Mouse (Mus musculus) lung, adult 2 months (tissue): ENCODE measurements around the gene Exoc2. TPM values are rescaled to one million over a fixed set of nuclear protein-coding genes. Genes with fewer than 3 reads are reported as not detected.

Experiments
- DNase-seq: peaks from one replicate; pipeline ENCODE4 v3.0.0; 2022
- H3K4me1 ChIP-seq: fragments of 200-500 bp; 2 replicates; pipeline ENCODE4 v1.6.1; 2011; ENCODE audit warnings: low read length; ENCODE audit not compliant: control insufficient read depth, insufficient read depth
- H3K4me3 ChIP-seq: fragments of 200-500 bp; replicated peaks from 2 replicates; pipeline ENCODE3; 2011; ENCODE audit warnings: low read depth, mild to moderate bottlenecking, control low read depth, low read length; ENCODE audit errors: extremely low read depth
- CTCF ChIP-seq: fragments of 200-500 bp; IDR thresholded peaks from 2 replicates; pipeline ENCODE4 v1.5.1; 2011; ENCODE audit warnings: mild to moderate bottlenecking, low read length, control low read depth; ENCODE audit not compliant: insufficient read depth
- POLR2A ChIP-seq: fragments of 200-500 bp; IDR thresholded peaks from 2 replicates; pipeline ENCODE4 v1.6.1; 2011; ENCODE audit warnings: low read depth, mild to moderate bottlenecking, control low read depth, low read length, borderline replicate concordance; ENCODE audit errors: extremely low read depth
- WGBS: fragments of 180-500 bp; shearing (Covaris S2); methylation state at CpG from one replicate; pipeline ENCODE4 v1.1.7; 2018; 5-methylcytosine and 5-hydroxymethylcytosine counted together
- polyA plus RNA-seq: library from polyadenylated mRNA; depleted of rRNA; stranded (reverse); fragments of >200 nt; gene quantifications from 2 replicates; pipeline ENCODE4 v1.2.3, GENCODE M21; 2012; rRNA removed

The Exoc2 gene
- polyA plus RNA-seq, 1 experiment = 12.4 TPM

DNA sequence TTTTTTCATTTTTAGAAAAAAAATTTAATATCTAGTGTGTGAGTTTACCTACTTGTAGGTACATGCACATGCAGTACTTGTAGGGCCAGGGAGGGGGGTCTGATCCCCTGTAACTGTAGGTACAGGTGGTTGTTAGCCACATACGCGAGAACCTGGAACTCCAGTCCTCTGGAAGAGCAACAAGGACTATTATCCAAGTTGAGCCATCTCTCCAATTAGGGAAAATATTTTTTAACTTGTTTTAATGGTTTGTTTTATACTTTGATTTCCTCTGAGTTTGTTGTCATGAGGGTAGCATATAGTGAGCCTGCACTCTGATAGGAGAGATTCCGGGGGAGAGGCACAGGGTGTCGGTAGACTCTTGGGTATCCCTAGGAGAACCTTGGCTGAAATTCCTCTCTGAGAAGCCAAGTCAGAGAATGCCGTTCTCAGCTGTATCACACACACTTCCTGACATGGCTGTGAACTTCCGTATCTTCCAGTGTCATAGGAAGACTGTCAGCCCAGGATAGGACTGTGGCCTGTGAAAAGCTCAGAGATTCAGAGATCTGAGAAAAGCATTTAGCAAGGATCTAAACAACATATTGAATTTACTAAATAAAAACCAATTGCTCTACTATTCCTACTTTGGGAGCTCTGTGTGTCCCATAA, 206.3 kb downstream of the Exoc2 start:
- no peak for TF ChIP-seq CTCF
- TF ChIP-seq POLR2A = no peak
- no peak for DNase-seq
- 56% methylated on average over 6 of the region's 6 CpGs for WGBS

DNA sequence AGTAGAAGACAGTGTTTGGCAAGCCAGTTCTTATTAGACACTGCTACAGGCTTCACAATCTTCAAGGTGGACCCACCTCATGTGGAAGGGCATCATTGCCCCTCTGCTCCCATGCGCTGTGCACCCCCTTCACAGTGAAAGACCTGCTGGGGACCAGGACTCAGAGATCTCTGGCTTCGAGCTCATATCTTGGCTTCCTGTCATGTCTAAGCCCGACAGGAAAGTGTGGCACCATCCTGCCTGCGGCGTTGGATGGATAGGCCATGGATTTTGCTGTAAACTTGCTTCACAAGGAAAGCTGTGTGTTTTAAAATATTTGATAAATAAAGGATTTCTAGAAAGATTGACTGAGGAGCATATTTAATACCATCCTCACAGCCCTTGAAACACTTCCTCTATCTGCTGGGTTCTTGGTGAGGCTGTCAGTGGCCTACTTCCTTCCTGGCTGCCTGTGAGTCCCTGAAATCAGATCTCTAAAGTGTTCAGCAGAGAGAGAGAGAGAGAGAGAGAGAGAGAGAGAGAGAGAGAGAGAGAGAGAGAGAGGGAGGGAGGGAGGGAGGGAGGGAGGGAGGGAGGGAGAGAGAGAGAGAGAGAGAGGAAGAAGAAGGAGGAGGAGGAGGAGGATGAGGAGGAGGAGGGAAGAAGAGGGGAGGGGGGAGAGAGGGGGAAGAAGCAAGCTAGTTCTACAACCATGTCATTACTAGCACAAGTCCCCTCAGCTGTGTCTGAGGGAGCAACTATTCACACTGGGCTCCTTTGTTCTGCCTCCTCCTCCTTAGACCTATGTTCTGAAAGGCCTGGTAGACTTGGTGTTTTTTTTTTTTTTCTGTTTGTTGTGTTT, 207.0 kb downstream of the Exoc2 start:
- no peaks in the 10 kb centered on the region; the same call in 1 of the 2 replicates for H3K4me1 ChIP-seq
- DNase-seq = no peak
- no peak overlapping the region for H3K4me3 ChIP-seq
- TF ChIP-seq CTCF = no peak
- no peak for TF ChIP-seq POLR2A
- WGBS = 63% methylated on average over 5 of the region's 5 CpGs

More for the DNA sequence above, 206.3 kb downstream of the Exoc2 start:
- H3K4me3 ChIP-seq = no peak overlapping the region
- no peaks in the 10 kb centered on the region; the same call in 1 of the 2 replicates for H3K4me1 ChIP-seq

DNA sequence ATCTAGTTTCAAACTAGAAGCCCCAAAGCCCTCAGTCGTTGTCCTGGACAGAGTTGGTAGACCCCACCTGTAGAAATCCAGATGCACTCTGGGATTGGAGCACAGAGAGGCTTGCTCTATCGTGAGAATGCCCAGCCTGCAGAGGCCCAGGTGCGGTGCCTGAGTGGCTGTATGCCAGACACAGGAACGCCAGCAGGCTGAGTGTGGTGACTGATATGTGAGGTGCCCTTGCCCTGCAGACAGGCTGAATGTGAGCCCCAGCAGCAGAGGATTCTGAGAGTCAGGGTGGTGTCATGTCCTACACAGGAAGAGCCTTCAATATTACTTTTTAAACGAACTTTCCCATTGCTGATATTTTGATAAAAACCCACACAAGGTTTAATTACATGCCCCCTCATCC, 208.0 kb downstream of the Exoc2 start:
- H3K4me1 ChIP-seq = no peaks in the 10 kb centered on the region; the same call in 1 of the 2 replicates
- TF ChIP-seq CTCF (no peak), POLR2A (no peak)
- 56% methylated on average over 5 of the region's 5 CpGs for WGBS
- H3K4me3 ChIP-seq = no peak overlapping the region
- no peak for DNase-seq

DNA sequence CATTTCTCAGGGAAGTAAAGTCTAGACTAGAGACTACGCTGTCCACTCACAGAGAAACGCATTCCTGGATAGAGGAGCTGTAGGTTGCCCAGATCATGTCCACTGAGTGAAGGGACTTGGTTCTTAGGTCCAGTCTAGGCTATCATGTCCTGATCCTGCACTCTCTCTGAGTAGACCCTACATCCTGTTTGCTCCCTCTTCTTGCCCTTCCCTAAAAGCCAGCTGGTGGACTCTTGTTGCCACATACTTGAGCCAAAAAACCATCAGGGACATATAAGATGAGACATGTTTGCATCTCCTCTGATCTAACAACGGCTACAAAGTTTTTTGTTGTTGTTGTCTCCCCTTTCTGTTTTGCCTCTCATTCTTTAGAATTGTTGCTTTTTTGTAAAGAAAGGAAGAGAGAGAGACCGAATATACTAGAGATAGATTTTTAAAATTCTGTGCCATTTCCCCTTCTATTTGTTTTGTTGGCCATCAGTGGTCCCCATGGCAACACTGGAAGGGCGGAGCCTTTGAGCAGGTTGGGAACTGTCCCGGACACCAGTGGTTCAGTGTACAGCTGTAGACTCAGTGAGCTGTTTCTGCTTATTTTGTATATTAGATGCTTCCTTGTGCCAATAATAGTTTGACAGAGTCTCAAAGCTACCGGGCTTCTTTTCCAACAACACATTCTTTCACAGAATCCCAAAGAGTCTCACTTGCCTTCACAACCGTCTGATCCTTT, 209.7 kb downstream of the Exoc2 start:
- WGBS = 52% methylated on average over 8 of the region's 8 CpGs
- no peak overlapping the region for H3K4me3 ChIP-seq
- no peak for TF ChIP-seq CTCF
- TF ChIP-seq POLR2A = no peak
- no peak for DNase-seq
- H3K4me1 ChIP-seq = no peaks in the 10 kb centered on the region; the same call in 1 of the 2 replicates

Other genes starting within 250 kb of the Exoc2 start
- gene Irf4, start 224.9 kb downstream of the Exoc2 start, polyA plus RNA-seq = 2.0 and 2.9 TPM in 2 replicates
- 0.09 and 0.22 TPM in 2 replicates for gene Hus1b, start 26.3 kb downstream of the Exoc2 start, polyA plus RNA-seq
- gene Gm5447, start 111 bp upstream of the Exoc2 start, polyA plus RNA-seq = not detected in 2 replicates